21 mouse cellular contexts compared by ENCODE assay signal in the genomic region with DNA sequence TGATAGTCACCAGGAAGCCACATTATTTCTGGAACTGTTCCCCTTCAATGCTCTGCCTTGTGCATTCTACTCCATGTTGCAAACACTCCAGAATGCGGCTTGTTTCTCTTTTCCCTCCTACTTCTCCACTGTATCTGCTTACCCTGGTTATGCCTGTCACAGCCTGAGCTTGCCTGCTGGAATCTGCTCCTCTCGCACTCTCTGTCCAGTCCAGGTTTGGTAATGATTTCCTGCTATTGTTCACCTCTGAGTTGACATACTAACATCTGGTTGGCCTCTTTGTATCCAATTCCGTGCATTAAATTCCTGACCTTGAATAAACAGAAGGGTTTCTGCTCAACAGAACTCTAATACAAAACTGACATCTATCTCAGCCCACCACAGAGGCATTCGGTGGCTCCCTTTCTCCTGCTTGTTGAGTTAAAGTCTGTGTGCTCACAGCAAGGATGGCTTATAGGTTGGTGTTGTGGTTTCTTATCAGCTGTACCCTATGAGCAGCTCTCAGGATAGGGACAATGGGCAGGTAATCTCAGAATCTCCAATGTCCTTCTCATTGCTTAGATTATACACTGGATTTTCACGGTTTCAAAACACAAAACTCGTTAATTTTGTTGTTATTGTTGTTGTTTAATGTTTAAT.
A peak's percentile ranks its signal among the peaks of the same experiment; 100 is the strongest.
DNase-seq lines count a peak whose midpoint lies in the region; ATAC-seq and TF ChIP-seq lines count a peak whose summit lies in the region.
"Had no signal": no experiment of that assay in that cellular context is flagged by ENCODE, and none has a peak within 500 bp of the region (broad histone marks: within the 10 kb centered on the region; RNA-seq: fewer than 3 reads in every experiment).

No protein-coding gene starts in this region.

- TF ChIP-seq CTCF in kidney, adult 2 months (conservative IDR thresholded peaks at IDR 0.05; ENCODE audit: insufficient read depth, insufficient read length, low read depth, low read length) = no peak

- WGBS in kidney, embryonic 16.5 days = 30% methylated on average over 6 of the region's 6 CpGs
- WGBS in kidney, adult 2 months = 42% methylated on average over 6 of the region's 6 CpGs
- WGBS in hindbrain, embryonic 13.5 days = 48% methylated on average over 6 of the region's 6 CpGs

- TF ChIP-seq POLR2A in kidney, adult 2 months (IDR thresholded peaks at IDR 0.05; ENCODE audit: low read depth, low read length) = no peak

- H3K27ac ChIP-seq in kidney, embryonic 16.5 days (ENCODE audit: low read length) = peak overlapping the region; percentile 59
- H3K27ac ChIP-seq in kidney, adult 2 months (ENCODE audit: insufficient read depth, low read depth, low read length) = no peak overlapping the region
- no peak overlapping the region for H3K27ac ChIP-seq in hindbrain, embryonic 13.5 days
- H3K27ac ChIP-seq: forebrain, embryonic 10.5 days; hindbrain, postnatal 0 days; left cerebral cortex, adult 2 months had no signal

- H3K27me3 ChIP-seq in kidney, embryonic 16.5 days (ENCODE audit: insufficient read depth, low read length) = no peaks in the 10 kb centered on the region
- no peaks in the 10 kb centered on the region; the same call in 1 of the 2 replicates for H3K27me3 ChIP-seq in kidney, adult 2 months (replicated peaks; ENCODE audit: control insufficient read depth, insufficient read depth, low read length)
- no peaks in the 10 kb centered on the region for H3K27me3 ChIP-seq in hindbrain, embryonic 13.5 days
- H3K27me3 ChIP-seq: CH12.LX had no signal

- H3K4me3 ChIP-seq in kidney, embryonic 16.5 days (ENCODE audit: low read length) = no peak overlapping the region
- no peak overlapping the region for H3K4me3 ChIP-seq in kidney, adult 2 months (ENCODE audit: insufficient read depth, low read depth, low read length)
- no peak overlapping the region for H3K4me3 ChIP-seq in hindbrain, embryonic 13.5 days
- H3K4me3 ChIP-seq: forebrain, embryonic 10.5 days; left cerebral cortex, adult 2 months had no signal

- DNase-seq in embryo, embryonic 10 days (ENCODE audit: low spot score) = peak; percentile 27
- no peak for DNase-seq in embryo, embryonic 9.5 days (ENCODE audit: extremely low spot score)
- DNase-seq in kidney, adult 2 months = no peak
- DNase-seq in 3T3-L1 (ENCODE audit: low read depth, low spot score) = peak; percentile 44
- DNase-seq in spleen, postnatal 10 days (ENCODE audit: low spot score in 2 of 2) = no peak
- DNase-seq: cerebellum, adult 2 months; forebrain, postnatal 0 days; layer of hippocampus, adult 9-11 months; left cerebral cortex, postnatal 4 days; liver, postnatal 0 days; lung, postnatal 4 days; midbrain, embryonic 14.5 days; right cerebral cortex, postnatal 14 days; thymus, postnatal 36 days had no signal

- peaks cover 10% of the 10 kb centered on the region for H3K4me1 ChIP-seq in kidney, embryonic 16.5 days (ENCODE audit: insufficient read depth, low read length)
- H3K4me1 ChIP-seq in kidney, adult 2 months (ENCODE audit: control insufficient read depth, insufficient read depth, low read length) = no peaks in the 10 kb centered on the region
- peaks cover 20% of the 10 kb centered on the region for H3K4me1 ChIP-seq in hindbrain, embryonic 13.5 days (replicated peaks)

- H3K9me3 ChIP-seq in kidney, embryonic 16.5 days (ENCODE audit: low read length) = peaks cover 5% of the 10 kb centered on the region; the same call in 1 of the 2 replicates
- peaks cover 5% of the 10 kb centered on the region; the same call in 1 of the 2 replicates for H3K9me3 ChIP-seq in hindbrain, embryonic 13.5 days

- H3K4me2 ChIP-seq in kidney, embryonic 16.5 days (replicated peaks; ENCODE audit: low read depth, low read length) = no peak overlapping the region
- H3K4me2 ChIP-seq in hindbrain, embryonic 13.5 days = no peak overlapping the region

- H3K36me3 ChIP-seq in kidney, embryonic 16.5 days (ENCODE audit: insufficient read depth, low read length) = 0 out of 2 replicates have a peak, but pooled peaks cover 2% of the 10 kb centered on the region
- H3K36me3 ChIP-seq in kidney, adult 2 months (ENCODE audit: control insufficient read depth, insufficient read depth, low read length) = no peaks in the 10 kb centered on the region
- H3K36me3 ChIP-seq in hindbrain, embryonic 13.5 days = no peaks in the 10 kb centered on the region; the same call in 1 of the 2 replicates
- H3K36me3 ChIP-seq: forebrain, embryonic 10.5 days had no signal

- 0 out of 2 replicates have a peak, but pooled peaks have one; percentile 29 for ATAC-seq in kidney, embryonic 16.5 days (ENCODE audit: low FRiP score, low TSS enrichment)
- peak; percentile 60 for ATAC-seq in megakaryocyte-erythroid progenitor cell, adult 5-6 weeks (replicated peaks; ENCODE audit: low FRiP score, low TSS enrichment, poor library complexity, severe bottlenecking)
- no peak for ATAC-seq in hindbrain, embryonic 13.5 days (ENCODE audit: low FRiP score)
- ATAC-seq: forebrain, postnatal 0 days; hindbrain, postnatal 0 days; liver, postnatal 0 days had no signal

- H3K9ac ChIP-seq in kidney, embryonic 16.5 days (replicated peaks; ENCODE audit: low read length) = no peak overlapping the region
- no peak overlapping the region for H3K9ac ChIP-seq in hindbrain, embryonic 13.5 days
- H3K9ac ChIP-seq: forebrain, postnatal 0 days; liver, postnatal 0 days had no signal

Comparison
In these comparisons a context has a peak if more than half of its experiments do, and no peak if none do; other contexts are left out.
1. DNase-seq: peak in embryo, embryonic 10 days (single experiment) and 3T3-L1 (single experiment); none in embryo, embryonic 9.5 days (single experiment), kidney, adult 2 months (single experiment) and spleen, postnatal 10 days (0 of 2).